Mouse (Mus musculus) neutrophil, adult 59 days (primary cell): ENCODE data around the gene Gnrhr. TPM values are rescaled to one million over a fixed set of nuclear protein-coding genes. Genes with fewer than 3 reads are reported as not detected.

Source experiments
- total RNA-seq, 2 experiments: library from RNA; stranded (reverse); gene quantifications; 1 replicate in 1 of 2; 2 replicates in 1 of 2; pipeline ENCODE4 v1.2.4; 2023

Gnrhr gene
- total RNA-seq, result not detected

DNA sequence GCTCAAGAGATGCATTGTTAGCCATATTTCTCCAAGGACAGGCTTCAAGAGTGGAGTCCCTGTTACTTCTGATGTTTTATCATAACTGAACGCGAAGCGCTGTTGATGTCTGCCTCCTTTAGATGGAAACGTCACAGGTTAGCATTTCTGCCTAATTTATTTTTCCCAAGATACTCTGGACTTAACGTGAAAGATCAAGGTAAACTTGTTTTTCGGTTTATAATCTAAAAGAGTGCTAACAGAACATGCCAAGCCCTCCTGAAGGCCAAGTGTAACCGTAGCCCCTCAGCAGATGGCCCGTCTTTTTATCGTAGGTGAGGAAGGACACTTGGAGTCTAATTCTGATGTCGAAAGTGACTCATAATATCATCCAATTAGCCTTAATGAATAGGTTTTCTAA lies at the start of gene Gnrhr:
Gene Gnrhr, minus strand, starts transcription at position 101 of the 400 bp plus-strand sequence.

DNA sequence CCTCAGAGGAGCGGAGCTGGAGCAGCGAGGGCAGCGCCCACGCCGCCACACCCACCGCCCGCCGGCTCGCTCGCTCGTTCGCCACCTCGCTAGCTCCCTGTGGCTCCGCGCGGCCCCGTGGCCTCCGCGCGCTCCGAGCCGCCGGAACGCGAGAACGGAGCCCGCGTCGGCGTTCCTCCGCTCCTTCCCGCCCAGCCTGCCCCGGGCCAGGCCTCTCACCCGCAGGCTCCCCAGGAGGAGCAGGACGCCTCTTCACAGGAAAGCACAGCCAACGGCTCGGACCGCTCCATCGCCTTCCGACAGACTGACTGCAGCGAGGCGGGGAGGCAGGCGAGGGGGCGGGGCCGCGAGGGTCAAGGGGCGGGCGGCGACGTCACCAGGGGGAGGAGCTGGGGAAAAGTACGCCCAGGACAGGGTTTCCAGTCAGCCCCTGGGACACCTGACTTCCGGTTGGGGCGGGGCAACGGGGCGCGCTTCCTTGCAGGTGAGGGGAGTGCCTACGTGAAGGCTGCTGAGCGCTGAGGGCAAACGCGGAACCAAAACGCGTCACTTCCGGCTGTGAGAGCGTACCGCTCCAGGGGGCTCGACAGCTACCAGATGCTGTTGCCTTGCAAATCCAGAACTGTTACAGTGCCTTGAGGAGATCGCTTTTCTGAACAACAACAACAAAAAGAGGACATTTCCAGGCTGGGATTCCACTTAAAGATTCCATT lies 25.1 kb downstream of the Gnrhr start, which contains the start of gene Uba6:
Gene Uba6, minus strand, starts transcription at position 355 of the 713 bp plus-strand sequence.

Other genes starting within 250 kb of the Gnrhr start
- 10 to 100 TPM; 16.9 to 17.4 TPM for gene Cenpc1, start 132.3 kb downstream of the Gnrhr start, total RNA-seq
- 10 to 100 TPM; 70.7 to 75.1 TPM for gene Stap1, start 126.2 kb downstream of the Gnrhr start, total RNA-seq
- 10 to 100 TPM in 1 of 2 experiments, 1 to 10 TPM in 1; 9.0 to 10.0 TPM for gene Uba6, start 25.1 kb downstream of the Gnrhr start, total RNA-seq
- gene Tmprss11c, start 91.4 kb upstream of the Gnrhr start, total RNA-seq, result not detected
- not detected for gene Tmprss11d, start 175.5 kb upstream of the Gnrhr start, total RNA-seq